10 mouse cellular contexts compared by ENCODE assay signal in genomic region chr12:86216687-86217421, GRCm38 (mm10). TPM values are rescaled to one million over a fixed set of nuclear protein-coding genes. Genes with fewer than 3 reads are reported as not detected.
DNase-seq lines count a peak whose midpoint lies in the region; ATAC-seq and TF ChIP-seq lines count a peak whose summit lies in the region.
"Had no signal": no experiment of that assay in that cellular context is flagged by ENCODE, and none has a peak within 500 bp of the region (broad histone marks: within the 10 kb centered on the region; RNA-seq: fewer than 3 reads in every experiment).

No protein-coding gene starts in this region.

- 4% methylated on average over 22 of the region's 22 CpGs for WGBS in liver, postnatal 0 days (ENCODE audit: insufficient replicate concordance)
- under 1% methylated on average over 22 of the region's 22 CpGs for WGBS in embryonic facial prominence, embryonic 13.5 days
- under 1% methylated on average over 22 of the region's 22 CpGs for WGBS in limb, embryonic 12.5 days

- H3K27me3 ChIP-seq in liver, postnatal 0 days (ENCODE audit: insufficient read depth, low read length): peaks cover 67% of the 10 kb centered on the region
- H3K27me3 ChIP-seq in embryonic facial prominence, embryonic 13.5 days: peaks cover 87% of the 10 kb centered on the region
- H3K27me3 ChIP-seq in limb, embryonic 12.5 days: peaks cover 82% of the 10 kb centered on the region

- H3K9ac ChIP-seq in liver, postnatal 0 days (replicated peaks): no peak overlapping the region
- no peak overlapping the region for H3K9ac ChIP-seq in embryonic facial prominence, embryonic 13.5 days
- no peak overlapping the region for H3K9ac ChIP-seq in limb, embryonic 12.5 days (replicated peaks)

- H3K36me3 ChIP-seq in liver, postnatal 0 days (replicated peaks; ENCODE audit: insufficient read depth, low read length): no peaks in the 10 kb centered on the region
- no peaks in the 10 kb centered on the region for H3K36me3 ChIP-seq in embryonic facial prominence, embryonic 13.5 days
- no peaks in the 10 kb centered on the region for H3K36me3 ChIP-seq in limb, embryonic 12.5 days

- H3K4me3 ChIP-seq in liver, postnatal 0 days (ENCODE audit: low read depth, low read length): no peak overlapping the region
- H3K4me3 ChIP-seq in embryonic facial prominence, embryonic 13.5 days: 0 out of 2 replicates have a peak overlapping the region, but pooled peaks have one; percentile 7
- H3K4me3 ChIP-seq in limb, embryonic 12.5 days (replicated peaks): peak overlapping the region; percentile 15
- no peak overlapping the region for H3K4me3 ChIP-seq in gastrocnemius, adult 2 months

- TF ChIP-seq EP300 in liver, postnatal 0 days (IDR thresholded peaks at IDR 0.05; ENCODE audit: low read depth): no peak

- H3K9me3 ChIP-seq in liver, postnatal 0 days (ENCODE audit: low read length): no peaks in the 10 kb centered on the region
- no peaks in the 10 kb centered on the region for H3K9me3 ChIP-seq in embryonic facial prominence, embryonic 13.5 days
- no peaks in the 10 kb centered on the region for H3K9me3 ChIP-seq in limb, embryonic 12.5 days

- H3K4me2 ChIP-seq in liver, postnatal 0 days (ENCODE audit: low read depth, low read length): no peak overlapping the region
- H3K4me2 ChIP-seq in embryonic facial prominence, embryonic 13.5 days: peak overlapping the region; percentile 37
- peak overlapping the region; percentile 50 for H3K4me2 ChIP-seq in limb, embryonic 12.5 days

- peaks cover 5% of the 10 kb centered on the region; the same call in 1 of the 2 replicates for H3K4me1 ChIP-seq in liver, postnatal 0 days (ENCODE audit: insufficient read depth)
- H3K4me1 ChIP-seq in embryonic facial prominence, embryonic 13.5 days: peaks cover 16% of the 10 kb centered on the region
- H3K4me1 ChIP-seq in limb, embryonic 12.5 days (replicated peaks): peaks cover 20% of the 10 kb centered on the region

- intact Hi-C loops in gastrocnemius, adult 2 months (cut with DNase I): no loop called here

- TF ChIP-seq CTCF in liver, postnatal 0 days (IDR thresholded peaks at IDR 0.05; ENCODE audit: low read depth): no peak
- no peak for TF ChIP-seq CTCF in gastrocnemius, adult 2 months (IDR thresholded peaks at IDR 0.05)

- H3K27ac ChIP-seq in liver, postnatal 0 days (ENCODE audit: low read depth): no peak overlapping the region
- no peak overlapping the region for H3K27ac ChIP-seq in embryonic facial prominence, embryonic 13.5 days
- H3K27ac ChIP-seq in limb, embryonic 12.5 days: no peak overlapping the region
- H3K27ac ChIP-seq in gastrocnemius, adult 2 months: no peak overlapping the region

- no peak for ATAC-seq in liver, postnatal 0 days
- ATAC-seq in embryonic facial prominence, embryonic 13.5 days (ENCODE audit: insufficient number of reproducible peaks, insufficient read depth, low FRiP score, low TSS enrichment, low read depth): no peak
- ATAC-seq in limb, embryonic 12.5 days (ENCODE audit: insufficient number of reproducible peaks, insufficient read depth, low FRiP score, low TSS enrichment, low read depth): no peak

- peak; percentile 30 for DNase-seq in liver
- no peak for DNase-seq in liver, postnatal 0 days
- peak; percentile 68 for DNase-seq in retina, postnatal 1 day
- no peak for DNase-seq in gastrocnemius, adult 2 months
- DNase-seq in testis, postnatal 10 days (ENCODE audit: low spot score): no peak
- DNase-seq in spleen, postnatal 36 days (ENCODE audit: low spot score in 2 of 2): no peak
- DNase-seq: adrenal gland, adult 2 months; spleen, adult 18-20 months had no signal

RNA-seq across cellular contexts. Expression of gene Gpatch2l, which starts 24.8 kb away (rescaled TPM):
- 4.7 and 5.5 TPM in 2 replicates for polyA plus RNA-seq in liver, postnatal 0 days (2015; fragmentation: Nextera tagmentation; extraction: Ambion mirVana)
- 19.8 and 22.1 TPM in 2 replicates for polyA plus RNA-seq in embryonic facial prominence, embryonic 13.5 days (2015; fragmentation: Nextera tagmentation; extraction: Ambion mirVana)
- polyA plus RNA-seq in limb, embryonic 12.5 days (2016; fragmentation: Nextera tagmentation; extraction: Ambion mirVana): 20.3 and 20.7 TPM in 2 replicates
- 10 to 100 TPM; 12.1 to 12.6 TPM for total RNA-seq in gastrocnemius, adult 2 months (2021)

Comparison
In these comparisons a context has a peak if more than half of its experiments do, and no peak if none do; other contexts are left out.
1. DNase-seq: peak in liver (single experiment) and retina, postnatal 1 day (single experiment); none in liver, postnatal 0 days (single experiment), gastrocnemius, adult 2 months (single experiment), testis, postnatal 10 days (single experiment) and spleen, postnatal 36 days (0 of 2).
2. H3K4me3 ChIP-seq: peak in embryonic facial prominence, embryonic 13.5 days (single experiment) and limb, embryonic 12.5 days (single experiment); none in liver, postnatal 0 days (single experiment) and gastrocnemius, adult 2 months (single experiment).